Mouse (Mus musculus) heart, embryonic 16.5 days (tissue): ENCODE results near the gene Chd6. TPM values are rescaled to one million over a fixed set of nuclear protein-coding genes. Genes with fewer than 3 reads are reported as not detected.

ENCODE experiments used
- ATAC-seq: fragments of 200-750 bp; cut with Nextera tagmentation; replicated peaks from 2 replicates; pipeline ENCODE4 v1.8.0; 2017; ENCODE audit warnings: moderate number of reproducible peaks; ENCODE audit not compliant: insufficient read depth, low FRiP score; ENCODE audit errors: extremely low read depth
- H3K27ac ChIP-seq: fragments of 300-500 bp; sonication (generic); 2 replicates; pipeline ENCODE4 v1.5.1; 2014; ENCODE audit warnings: mild to moderate bottlenecking, low read length, control low read depth, moderate library complexity
- H3K27me3 ChIP-seq: fragments of 300-500 bp; sonication (generic); 2 replicates; pipeline ENCODE4 v1.6.1; 2014; ENCODE audit warnings: low read length, mixed read lengths; ENCODE audit not compliant: control insufficient read depth, insufficient read depth
- H3K36me3 ChIP-seq: fragments of 300-500 bp; sonication (generic); 2 replicates; pipeline ENCODE4 v1.6.1; 2014; ENCODE audit not compliant: control insufficient read depth, insufficient read depth
- H3K4me1 ChIP-seq: fragments of 300-500 bp; sonication (generic); 2 replicates; pipeline ENCODE4 v1.6.1; 2014; ENCODE audit warnings: low read length, mixed read lengths; ENCODE audit not compliant: control insufficient read depth, insufficient read depth
- H3K4me2 ChIP-seq: fragments of 300-500 bp; sonication (generic); 2 replicates; pipeline ENCODE4 v1.6.1; 2014; ENCODE audit warnings: low read depth, mild to moderate bottlenecking, control low read depth, low read length
- H3K4me3 ChIP-seq: fragments of 300-500 bp; sonication (generic); 2 replicates; pipeline ENCODE4 v1.5.1; 2014; ENCODE audit warnings: mild to moderate bottlenecking, control low read depth, low read length
- H3K9ac ChIP-seq: fragments of 300-500 bp; sonication (generic); 2 replicates; pipeline ENCODE4 v1.6.1; 2014; ENCODE audit warnings: low read length, control low read depth
- H3K9me3 ChIP-seq: fragments of 300-500 bp; sonication (generic); replicated peaks from 2 replicates; pipeline ENCODE4 v1.6.1; 2016; ENCODE audit warnings: low read length; ENCODE audit not compliant: control insufficient read depth
- WGBS: fragments of 180-500 bp; shearing (Covaris S2); extraction: QIAGEN DNeasy Blood & Tissue Kit; methylation state at CpG from one replicate; pipeline ENCODE4 v1.1.7; 2014; 5-methylcytosine and 5-hydroxymethylcytosine counted together
- polyA plus RNA-seq: library from polyadenylated mRNA; unstranded; fragments of >200 nt; fragmentation: Nextera tagmentation; extraction: Ambion mirVana; gene quantifications from 2 replicates; pipeline ENCODE4 v1.2.1, GENCODE M21; 2015

Chd6 gene
- polyA plus RNA-seq, 1 experiment from 2014 or later: 18.8 TPM

DNA sequence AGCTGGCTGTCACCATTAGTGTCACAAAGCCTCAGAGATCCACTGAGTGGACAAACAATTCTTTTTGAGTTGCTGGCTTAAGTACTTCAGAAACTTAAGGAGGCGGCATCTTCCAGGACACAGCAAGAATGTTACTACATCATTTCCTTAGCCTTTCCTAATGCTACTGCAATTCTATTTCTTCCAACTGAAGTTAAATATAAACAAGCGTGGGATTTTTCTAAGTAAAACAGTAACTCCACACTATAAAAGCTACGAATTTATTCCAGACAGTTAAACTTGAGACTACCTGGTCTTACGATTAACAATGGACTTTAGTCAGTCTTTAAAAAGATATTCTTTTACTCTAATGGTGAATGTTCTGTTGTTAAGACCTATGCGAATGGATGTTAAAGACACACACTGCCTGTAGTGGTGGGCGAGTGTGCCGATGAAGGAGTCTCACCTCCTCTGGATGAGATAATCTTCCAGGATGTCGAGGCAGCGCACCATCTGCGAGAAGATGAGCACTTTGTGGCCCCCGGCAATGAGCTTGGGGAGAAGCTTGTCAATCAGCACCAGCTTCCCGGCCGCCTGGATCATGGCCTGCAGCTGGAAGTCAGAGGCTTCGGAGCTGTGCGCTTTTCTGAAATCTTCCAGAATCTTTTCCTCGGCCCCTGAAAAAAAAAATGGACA lies 96.2 kb downstream of the Chd6 start:
- peaks cover 60% of the 10 kb centered on the region for H3K36me3 ChIP-seq

DNA sequence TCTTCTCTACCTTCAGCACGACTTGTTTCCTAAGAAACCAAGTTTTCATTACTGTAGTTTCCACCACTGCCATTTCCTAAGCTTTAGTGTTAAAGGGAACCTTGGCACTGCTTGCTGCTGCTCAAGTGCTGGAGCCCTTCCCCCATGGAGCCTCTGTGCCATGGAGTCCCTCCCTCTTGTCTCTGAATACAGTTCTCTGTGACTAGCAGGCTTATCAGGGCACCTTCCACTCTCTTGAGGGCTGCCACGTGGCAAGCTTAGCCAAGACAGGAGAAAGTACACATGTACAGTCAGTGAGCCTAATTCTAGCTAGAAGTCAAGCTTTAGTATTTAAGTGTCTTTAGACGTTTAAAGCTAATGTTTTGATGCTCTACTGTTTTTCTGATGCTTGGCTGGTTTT lies 104.5 kb downstream of the Chd6 start:
- peak; percentile 98 for ATAC-seq
- H3K9ac ChIP-seq: no peak overlapping the region
- H3K27ac ChIP-seq: peak overlapping the region; percentile 62
- H3K4me1 ChIP-seq: peaks cover 14% of the 10 kb centered on the region
- H3K4me3 ChIP-seq: no peak overlapping the region
- H3K9me3 ChIP-seq: no peaks in the 10 kb centered on the region
- WGBS: 41% methylated on average over 3 of the region's 3 CpGs
- H3K27me3 ChIP-seq: no peaks in the 10 kb centered on the region
- peaks cover 17% of the 10 kb centered on the region for H3K36me3 ChIP-seq
- H3K4me2 ChIP-seq: no peak overlapping the region

More for the DNA sequence above, 96.2 kb downstream of the Chd6 start:
- H3K9me3 ChIP-seq: no peaks in the 10 kb centered on the region
- H3K27ac ChIP-seq: no peak overlapping the region
- no peaks in the 10 kb centered on the region for H3K4me1 ChIP-seq
- WGBS: 88% methylated on average over 16 of the region's 16 CpGs
- no peak for ATAC-seq
- no peak overlapping the region for H3K9ac ChIP-seq
- H3K27me3 ChIP-seq: no peaks in the 10 kb centered on the region
- H3K4me2 ChIP-seq: no peak overlapping the region
- H3K4me3 ChIP-seq: no peak overlapping the region

DNA sequence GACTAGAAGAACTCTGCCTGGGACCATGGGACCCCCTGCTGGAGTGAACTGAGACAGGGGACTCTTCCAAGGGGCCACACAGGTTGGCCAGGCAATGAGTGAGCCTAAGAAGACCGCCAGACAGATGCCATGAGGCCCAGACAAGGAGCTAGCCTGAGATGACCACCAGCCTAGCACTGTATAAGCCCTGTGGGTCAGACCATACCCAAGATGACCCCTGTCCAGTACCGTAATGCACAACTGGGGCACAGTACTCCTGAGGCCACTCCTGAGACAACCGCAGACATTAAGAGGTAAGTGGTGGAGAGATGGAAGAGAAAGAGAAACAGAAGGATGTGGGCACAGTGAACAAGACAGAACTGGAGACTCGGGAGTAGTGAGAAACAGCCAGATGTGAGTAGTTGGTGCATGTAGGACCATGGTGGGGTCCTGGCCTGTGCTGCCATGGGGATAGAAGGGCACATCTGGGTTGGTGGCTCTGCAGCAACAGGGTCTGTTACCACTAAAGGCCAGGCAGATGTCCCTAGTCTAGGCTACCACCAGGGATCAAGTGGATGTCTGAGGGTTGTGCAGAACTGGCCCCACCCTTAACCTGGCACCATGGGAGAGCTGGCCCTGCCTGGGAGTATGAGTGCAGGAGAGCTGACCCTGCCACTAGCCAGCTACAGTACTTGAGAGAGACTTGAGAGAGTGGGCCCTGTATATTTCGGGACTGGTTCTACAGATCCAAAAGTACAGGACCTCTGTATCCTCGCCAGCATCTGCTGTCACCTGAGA lies 111.7 kb downstream of the Chd6 start:
- no peak overlapping the region for H3K4me3 ChIP-seq
- no peak overlapping the region for H3K4me2 ChIP-seq
- H3K36me3 ChIP-seq: peaks cover 6% of the 10 kb centered on the region
- H3K9me3 ChIP-seq: no peaks in the 10 kb centered on the region
- no peaks in the 10 kb centered on the region for H3K4me1 ChIP-seq
- 94% methylated on average over 6 of the region's 6 CpGs for WGBS
- no peaks in the 10 kb centered on the region for H3K27me3 ChIP-seq
- no peak overlapping the region for H3K9ac ChIP-seq
- no peak overlapping the region for H3K27ac ChIP-seq
- no peak; the same call in 1 of the 2 replicates for ATAC-seq

DNA sequence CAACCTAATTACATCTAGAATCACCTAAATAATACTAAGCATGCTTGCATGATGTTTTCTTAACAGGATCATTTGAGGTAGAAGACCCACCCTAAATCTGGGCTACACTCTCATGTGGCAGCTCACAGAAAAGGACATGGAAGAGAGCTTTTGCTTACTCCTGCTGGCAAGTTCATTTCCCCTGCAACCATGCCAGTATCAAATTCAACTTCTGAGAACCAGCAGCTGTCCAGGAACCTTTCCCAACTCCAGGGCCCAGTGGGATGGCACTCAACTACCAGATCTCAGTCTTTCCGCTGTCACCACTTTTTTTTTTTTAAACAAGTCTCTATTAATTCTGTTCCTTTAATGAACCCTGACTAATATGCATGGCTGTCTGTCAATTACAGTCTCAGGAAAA lies 114.7 kb downstream of the Chd6 start:
- Histone ChIP-seq H3K36me3 (peaks cover 12% of the 10 kb centered on the region), H3K9me3 (no peaks in the 10 kb centered on the region), H3K4me2 (no peak overlapping the region), H3K27ac (no peak overlapping the region), H3K4me3 (no peak overlapping the region), H3K9ac (no peak overlapping the region), H3K27me3 (no peaks in the 10 kb centered on the region), H3K4me1 (peaks cover 15% of the 10 kb centered on the region)
- WGBS: 96% methylated on average over 1 of the region's 1 CpGs
- no peak for ATAC-seq

DNA sequence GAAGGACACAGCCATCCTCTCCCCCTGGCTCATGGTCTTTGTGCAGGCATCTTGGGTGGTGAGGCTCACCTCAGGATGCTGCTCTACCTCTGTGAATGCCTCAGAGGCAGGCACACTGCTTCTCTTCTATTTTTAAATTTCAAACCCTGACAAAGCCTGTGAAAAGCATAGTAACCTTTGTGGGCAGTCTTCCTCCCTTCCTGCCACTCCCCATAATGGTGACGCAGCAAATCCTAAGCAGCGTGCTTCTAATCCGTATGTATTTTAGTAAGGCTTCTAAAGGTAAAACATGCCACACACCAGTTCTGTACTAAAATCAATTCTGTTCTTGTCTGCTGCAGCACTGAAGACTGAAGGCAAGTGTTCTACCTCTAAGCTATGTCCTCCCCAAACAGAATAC lies 116.4 kb downstream of the Chd6 start:
- WGBS: 88% methylated on average over 3 of the region's 3 CpGs
- no peaks in the 10 kb centered on the region for H3K27me3 ChIP-seq

DNA sequence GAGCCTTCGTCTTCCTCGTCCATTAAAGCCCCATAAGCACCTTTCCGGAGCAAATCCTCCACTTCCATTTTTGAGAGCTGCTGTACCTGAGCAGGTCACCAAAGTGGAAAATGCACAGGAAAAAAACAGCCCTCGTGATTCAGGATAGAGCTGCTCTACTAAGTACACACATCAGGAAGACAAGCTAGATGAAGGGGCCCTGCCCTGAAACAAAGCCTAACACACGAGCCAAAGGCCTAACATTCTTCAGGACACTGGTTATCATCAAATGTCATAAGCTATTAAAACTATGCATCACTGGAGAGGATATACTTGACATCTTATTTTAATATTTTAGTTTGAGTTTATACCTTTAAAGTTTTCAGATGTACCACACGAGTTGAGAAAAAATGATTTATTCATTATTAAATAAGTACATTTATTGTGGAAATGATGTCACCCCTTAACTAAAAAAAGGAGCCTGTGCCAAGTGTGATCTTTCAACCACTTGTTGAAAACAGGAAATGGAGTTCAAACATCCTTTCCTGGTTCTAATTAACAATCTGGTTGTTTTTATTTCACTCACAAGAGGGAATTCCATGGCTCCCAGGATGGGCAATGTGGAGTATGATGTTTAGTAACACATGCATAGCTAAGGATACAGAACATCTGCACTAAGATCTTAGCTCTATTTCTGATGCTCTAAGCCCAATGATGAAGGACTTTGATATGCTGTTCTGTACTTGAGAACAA lies 118.4 kb downstream of the Chd6 start:
- H3K9ac ChIP-seq: no peak overlapping the region
- no peak overlapping the region for H3K4me3 ChIP-seq
- peaks cover 15% of the 10 kb centered on the region for H3K4me1 ChIP-seq
- peak; percentile 43; the same call in 1 of the 2 replicates for ATAC-seq
- WGBS: 50% methylated on average over 6 of the region's 6 CpGs
- H3K9me3 ChIP-seq: no peaks in the 10 kb centered on the region
- H3K27me3 ChIP-seq: no peaks in the 10 kb centered on the region
- H3K4me2 ChIP-seq: no peak overlapping the region
- H3K27ac ChIP-seq: peak overlapping the region; percentile 77
- peaks cover 33% of the 10 kb centered on the region for H3K36me3 ChIP-seq

More for the DNA sequence above, 116.4 kb downstream of the Chd6 start:
- no peak for ATAC-seq
- no peaks in the 10 kb centered on the region for H3K9me3 ChIP-seq
- H3K36me3 ChIP-seq: peaks cover 23% of the 10 kb centered on the region
- H3K4me1 ChIP-seq: peaks cover 15% of the 10 kb centered on the region
- H3K4me2 ChIP-seq: no peak overlapping the region
- H3K4me3 ChIP-seq: no peak overlapping the region
- no peak overlapping the region for H3K9ac ChIP-seq
- no peak overlapping the region; the same call in 1 of the 2 replicates for H3K27ac ChIP-seq

DNA sequence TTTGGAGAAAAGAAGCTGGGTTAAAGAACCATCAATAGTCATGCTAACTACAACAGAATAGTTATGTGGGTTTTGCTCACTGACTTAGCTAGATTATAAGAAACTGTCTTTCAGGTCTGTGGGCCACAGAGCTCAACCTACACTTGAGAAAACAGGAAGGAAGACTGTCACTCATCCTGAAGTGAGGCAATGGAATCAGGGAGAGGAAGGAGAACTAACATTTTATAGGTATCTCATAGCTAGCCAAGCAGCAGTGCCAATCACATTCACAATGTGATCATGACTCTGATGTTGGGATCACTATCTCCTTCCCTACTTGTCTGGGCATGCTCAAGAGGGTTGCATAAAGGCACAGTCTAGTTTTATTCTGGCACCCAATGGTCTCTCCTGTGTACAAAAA lies 121.4 kb downstream of the Chd6 start:
- no peak for ATAC-seq
- H3K27me3 ChIP-seq: no peaks in the 10 kb centered on the region
- no peak overlapping the region for H3K4me3 ChIP-seq
- no peaks in the 10 kb centered on the region for H3K9me3 ChIP-seq
- peaks cover 15% of the 10 kb centered on the region for H3K4me1 ChIP-seq
- no peak overlapping the region for H3K27ac ChIP-seq
- no peak overlapping the region for H3K4me2 ChIP-seq
- H3K36me3 ChIP-seq: peaks cover 54% of the 10 kb centered on the region
- no peak overlapping the region for H3K9ac ChIP-seq

DNA sequence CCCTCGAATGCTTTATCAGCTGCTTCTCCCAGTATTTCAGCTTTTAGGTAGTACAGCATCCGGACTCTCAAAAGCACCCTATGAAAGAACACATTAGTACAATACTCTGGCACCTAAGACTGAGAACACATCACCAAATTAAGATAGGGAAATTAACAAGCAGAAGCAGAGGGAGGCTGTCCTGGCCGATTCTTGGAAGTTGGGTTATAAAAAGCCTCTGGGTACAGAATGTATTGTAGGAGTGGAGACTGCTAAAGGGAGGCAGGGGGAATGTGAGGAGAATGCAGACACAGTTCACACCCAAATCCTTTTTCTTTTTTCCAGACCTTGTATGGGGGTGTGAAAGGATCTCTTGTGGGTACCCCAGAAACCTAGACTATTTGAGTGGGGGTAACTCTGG lies 126.2 kb downstream of the Chd6 start:
- no peak overlapping the region for H3K4me3 ChIP-seq
- no peaks in the 10 kb centered on the region for H3K9me3 ChIP-seq
- H3K4me1 ChIP-seq: peaks cover 5% of the 10 kb centered on the region; the same call in 1 of the 2 replicates
- no peak overlapping the region for H3K4me2 ChIP-seq
- 74% methylated on average over 3 of the region's 3 CpGs for WGBS
- no peak for ATAC-seq
- no peak overlapping the region for H3K9ac ChIP-seq
- peaks cover 60% of the 10 kb centered on the region for H3K36me3 ChIP-seq
- H3K27ac ChIP-seq: no peak overlapping the region
- H3K27me3 ChIP-seq: no peaks in the 10 kb centered on the region

DNA sequence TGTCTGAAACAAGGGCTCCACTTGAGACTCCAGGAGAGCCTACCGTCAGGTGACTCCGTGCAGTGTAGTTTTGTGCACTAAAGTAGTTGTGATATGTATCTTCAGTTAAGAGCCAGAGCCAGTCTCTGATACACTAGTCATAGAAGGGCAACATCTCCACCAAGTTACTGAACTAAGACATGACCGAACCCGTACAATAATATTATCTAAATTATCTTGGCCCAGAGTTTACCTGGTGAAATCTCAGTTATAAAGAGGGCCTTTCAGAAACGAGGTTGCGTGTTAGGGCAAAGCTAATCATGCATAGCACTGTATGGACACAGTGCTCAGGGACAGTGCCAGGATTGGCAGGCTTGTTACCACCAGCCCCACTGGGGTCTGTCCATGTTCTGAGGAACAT lies 127.1 kb downstream of the Chd6 start:
- Histone ChIP-seq H3K4me3 (no peak overlapping the region), H3K4me2 (no peak overlapping the region), H3K27me3 (no peaks in the 10 kb centered on the region), H3K4me1 (peaks cover 8% of the 10 kb centered on the region; the same call in 1 of the 2 replicates), H3K9ac (no peak overlapping the region), H3K36me3 (peaks cover 53% of the 10 kb centered on the region), H3K27ac (no peak overlapping the region), H3K9me3 (no peaks in the 10 kb centered on the region)
- no peak for ATAC-seq
- WGBS: 77% methylated on average over 6 of the region's 6 CpGs
